Comparison of ENCODE assay signal across 8 mouse cellular contexts in the genomic region with DNA sequence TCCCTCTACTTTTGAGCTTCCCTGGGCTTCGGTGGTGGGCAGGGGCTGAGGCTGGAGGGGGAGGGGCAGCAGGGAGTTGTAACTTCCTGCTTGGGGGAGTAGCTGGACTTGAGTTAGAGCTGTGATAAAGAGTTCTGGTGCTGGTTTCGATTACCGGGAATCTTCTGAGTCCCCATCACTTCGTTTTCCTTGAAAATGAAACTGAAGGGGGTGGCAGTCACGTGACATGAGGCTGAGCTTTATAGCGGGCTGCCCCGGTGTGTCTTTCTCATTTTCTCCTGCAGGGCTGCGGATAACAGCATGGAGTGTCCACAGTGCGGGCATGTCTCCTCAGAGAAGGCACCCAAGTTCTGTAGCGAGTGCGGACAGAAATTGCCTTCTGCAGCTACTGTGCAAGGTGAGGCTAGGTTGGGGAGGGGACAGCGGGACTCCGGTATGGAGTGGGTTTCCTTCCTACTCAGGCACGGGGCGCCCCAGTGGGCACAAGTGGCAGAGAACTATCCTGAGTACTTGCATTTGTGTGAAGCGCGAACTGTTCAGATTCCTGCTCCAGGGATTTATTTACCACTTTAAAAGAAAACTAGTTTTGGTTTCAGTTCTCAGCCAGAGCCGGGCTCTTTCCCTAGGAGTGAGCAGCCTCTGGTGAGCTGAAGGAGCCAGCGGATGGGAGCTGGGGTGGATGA. TPM values are rescaled to one million over a fixed set of nuclear protein-coding genes. Genes with fewer than 3 reads are reported as not detected.
DNase-seq lines count a peak whose midpoint lies in the region; ATAC-seq and TF ChIP-seq lines count a peak whose summit lies in the region.

Rnf213 (plus strand) TSS at position 301 of the 683 bp plus-strand sequence.

- peak within 1 kb of the TSS; percentile 75 for H3K4me2 ChIP-seq in intestine, embryonic 16.5 days (ENCODE audit: low read depth, low read length)
- H3K4me2 ChIP-seq in limb, embryonic 14.5 days (replicated peaks; ENCODE audit: low read depth, low read length, severe bottlenecking): peak within 1 kb of the TSS; percentile 72
- H3K4me2 ChIP-seq in midbrain, embryonic 14.5 days (ENCODE audit: low read length): peak within 1 kb of the TSS; percentile 55

- DNase-seq in layer of hippocampus, adult 11-12 months (ENCODE audit: low spot score): peak; percentile 32
- no peak for DNase-seq in layer of hippocampus, adult 9-10 months (ENCODE audit: low spot score)
- peak; percentile 69 for DNase-seq in embryonic facial prominence, embryonic 10.5 days (ENCODE audit: low spot score)
- peak; percentile 99 for DNase-seq in heart, adult 11 months
- peak; percentile 44 for DNase-seq in limb, embryonic 14.5 days (ENCODE audit: low spot score)
- DNase-seq in midbrain, embryonic 14.5 days: peak; percentile 57
- DNase-seq in spleen, adult 18-20 months: peak; percentile 53 to 64

- H3K27me3 ChIP-seq in embryonic facial prominence, embryonic 10.5 days (replicated peaks; ENCODE audit: low read depth, poor library complexity, severe bottlenecking): peaks cover 95% of the 10 kb centered on the region
- H3K27me3 ChIP-seq in intestine, embryonic 16.5 days (replicated peaks; ENCODE audit: control insufficient read depth, insufficient read depth, low read length): no peaks in the 10 kb centered on the region
- peaks cover 18% of the 10 kb centered on the region; the same call in 1 of the 2 replicates for H3K27me3 ChIP-seq in limb, embryonic 14.5 days (ENCODE audit: control insufficient read depth, insufficient read depth, low read length)
- H3K27me3 ChIP-seq in midbrain, embryonic 14.5 days (ENCODE audit: control insufficient read depth, insufficient read depth, low read length): peaks cover 76% of the 10 kb centered on the region

- 1% methylated on average over 19 of the region's 19 CpGs for WGBS in embryonic facial prominence, embryonic 10.5 days
- WGBS in intestine, embryonic 16.5 days: 1% methylated on average over 19 of the region's 19 CpGs
- WGBS in limb, embryonic 14.5 days: under 1% methylated on average over 19 of the region's 19 CpGs
- WGBS in midbrain, embryonic 14.5 days: 2% methylated on average over 19 of the region's 19 CpGs

- H3K4me1 ChIP-seq in embryonic facial prominence, embryonic 10.5 days: peaks cover 36% of the 10 kb centered on the region
- H3K4me1 ChIP-seq in intestine, embryonic 16.5 days (ENCODE audit: control insufficient read depth, insufficient read depth, low read length): peaks cover 32% of the 10 kb centered on the region
- peaks cover 19% of the 10 kb centered on the region for H3K4me1 ChIP-seq in limb, embryonic 14.5 days (ENCODE audit: control insufficient read depth, insufficient read depth, low read length)
- H3K4me1 ChIP-seq in midbrain, embryonic 14.5 days (ENCODE audit: control insufficient read depth, insufficient read depth, low read length): peaks cover 8% of the 10 kb centered on the region; the same call in 1 of the 2 replicates

- no peak for TF ChIP-seq POLR2A in limb, embryonic 14.5 days (IDR thresholded peaks at IDR 0.05; ENCODE audit: borderline replicate concordance, extremely low read depth, insufficient read depth, insufficient read length)

- no peak within 1 kb of the TSS; the same call in 1 of the 2 replicates for H3K27ac ChIP-seq in embryonic facial prominence, embryonic 10.5 days (replicated peaks)
- H3K27ac ChIP-seq in intestine, embryonic 16.5 days (ENCODE audit: low read length): peak within 1 kb of the TSS; percentile 86
- peak within 1 kb of the TSS; percentile 33 for H3K27ac ChIP-seq in limb, embryonic 14.5 days (replicated peaks; ENCODE audit: low read depth, low read length)
- no peak within 1 kb of the TSS for H3K27ac ChIP-seq in midbrain, embryonic 14.5 days (replicated peaks; ENCODE audit: low read depth, low read length)

- peak; percentile 64 for ATAC-seq in intestine, embryonic 16.5 days
- ATAC-seq in limb, embryonic 14.5 days (ENCODE audit: low FRiP score, low read depth): peak; percentile 77
- no peak for ATAC-seq in midbrain, embryonic 14.5 days (ENCODE audit: low FRiP score, low TSS enrichment)

- H3K9me3 ChIP-seq in embryonic facial prominence, embryonic 10.5 days: no peaks in the 10 kb centered on the region
- H3K9me3 ChIP-seq in intestine, embryonic 16.5 days (ENCODE audit: control insufficient read depth, low read length): no peaks in the 10 kb centered on the region
- H3K9me3 ChIP-seq in limb, embryonic 14.5 days (ENCODE audit: control insufficient read depth, low read length): no peaks in the 10 kb centered on the region
- H3K9me3 ChIP-seq in midbrain, embryonic 14.5 days (ENCODE audit: control insufficient read depth, low read length): no peaks in the 10 kb centered on the region

- H3K4me3 ChIP-seq in embryonic facial prominence, embryonic 10.5 days: peak within 1 kb of the TSS; percentile 55
- H3K4me3 ChIP-seq in intestine, embryonic 16.5 days (ENCODE audit: low read length): peak within 1 kb of the TSS; percentile 63
- peak within 1 kb of the TSS; percentile 51 for H3K4me3 ChIP-seq in limb, embryonic 14.5 days (replicated peaks; ENCODE audit: low read length)
- peak within 1 kb of the TSS; percentile 30 for H3K4me3 ChIP-seq in midbrain, embryonic 14.5 days (replicated peaks; ENCODE audit: low read depth, low read length)

- H3K9ac ChIP-seq in intestine, embryonic 16.5 days (ENCODE audit: low read depth, low read length): peak within 1 kb of the TSS; percentile 66
- H3K9ac ChIP-seq in limb, embryonic 14.5 days (ENCODE audit: low read depth, low read length, severe bottlenecking): peak within 1 kb of the TSS; percentile 49
- H3K9ac ChIP-seq in midbrain, embryonic 14.5 days (replicated peaks; ENCODE audit: low read length): no peak within 1 kb of the TSS; the same call in 1 of the 2 replicates

- no peaks in the 10 kb centered on the region for H3K36me3 ChIP-seq in embryonic facial prominence, embryonic 10.5 days (replicated peaks)
- H3K36me3 ChIP-seq in intestine, embryonic 16.5 days (ENCODE audit: control insufficient read depth, insufficient read depth, low read length): no peaks in the 10 kb centered on the region
- no peaks in the 10 kb centered on the region for H3K36me3 ChIP-seq in limb, embryonic 14.5 days (ENCODE audit: control insufficient read depth, insufficient read depth, low read length)
- H3K36me3 ChIP-seq in midbrain, embryonic 14.5 days (ENCODE audit: control insufficient read depth, insufficient read depth, low read length): no peaks in the 10 kb centered on the region

RNA-seq across cellular contexts. Expression of gene Rnf213, which starts in this region (rescaled TPM):
- polyA plus RNA-seq in embryonic facial prominence, embryonic 10.5 days (2016; fragmentation: Nextera tagmentation; extraction: Ambion mirVana): 1.4 TPM in 2 replicates
- polyA plus RNA-seq in intestine, embryonic 16.5 days (2015; fragmentation: Nextera tagmentation; extraction: Ambion mirVana): 7.0 and 7.5 TPM in 2 replicates
- 9.2 and 9.5 TPM in 2 replicates for polyA plus RNA-seq in limb, embryonic 14.5 days (2012; rRNA removed)
- polyA plus RNA-seq in limb, embryonic 14.5 days (2014; fragmentation: Nextera tagmentation; extraction: Ambion mirVana): 5.8 and 7.5 TPM in 2 replicates
- 0.72 and 3.2 TPM in 2 replicates for polyA plus RNA-seq in midbrain, embryonic 14.5 days (2014; fragmentation: Nextera tagmentation; extraction: Ambion mirVana)

Comparison
In these comparisons a context has a peak if more than half of its experiments do, and no peak if none do; other contexts are left out.
1. H3K27ac ChIP-seq: peak in intestine, embryonic 16.5 days (single experiment) and limb, embryonic 14.5 days (single experiment); none in embryonic facial prominence, embryonic 10.5 days (single experiment) and midbrain, embryonic 14.5 days (single experiment).
2. Peak in every context shown above with its lines, with median percentiles within 50 percentile points of each other: H3K4me3 ChIP-seq and H3K4me2 ChIP-seq.